Mouse (Mus musculus): ENCODE measurements around the gene Vmn1r86. TPM values are rescaled to one million over a fixed set of nuclear protein-coding genes. Genes with fewer than 3 reads are reported as not detected.

Vmn1r86 gene
- polyA plus RNA-seq, 1 experiment from 2014 or later: not detected

- peak within 1 kb of the TSS; percentile 84 for H3K27ac ChIP-seq
- peak within 1 kb of the TSS; percentile 61 for H3K4me3 ChIP-seq
- H3K4me2 ChIP-seq (replicated peaks): peak within 1 kb of the TSS; percentile 61
- ATAC-seq (ENCODE audit: insufficient number of reproducible peaks, insufficient read depth, low FRiP score, low TSS enrichment): peak; percentile 94
- peak within 1 kb of the TSS; percentile 55 for H3K9ac ChIP-seq
- no peaks in the 10 kb centered on the region for H3K36me3 ChIP-seq
- under 1% methylated on average over 41 of the region's 41 CpGs for WGBS
- no peaks in the 10 kb centered on the region for H3K27me3 ChIP-seq
- 0 out of 2 replicates have a peak, but pooled peaks cover 5% of the 10 kb centered on the region for H3K4me1 ChIP-seq
- H3K9me3 ChIP-seq: no peaks in the 10 kb centered on the region
Measured at GRCm38 (mm10) chr7:13054287-13055010, 65.3 kb downstream of the Vmn1r86 start, which contains the start of gene Mzf1. TSS of gene Mzf1 (minus strand) at chr7:13054764.

GRCm38 (mm10) chr7:13053961-13054286 is 65.8 kb downstream of the Vmn1r86 start:
- no peaks in the 10 kb centered on the region for H3K36me3 ChIP-seq
- peak overlapping the region; percentile 61 for H3K4me3 ChIP-seq
- peak overlapping the region; percentile 61 for H3K4me2 ChIP-seq (replicated peaks)
- 3% methylated on average over 15 of the region's 15 CpGs for WGBS
- no peaks in the 10 kb centered on the region for H3K27me3 ChIP-seq
- no peak for ATAC-seq (ENCODE audit: insufficient number of reproducible peaks, insufficient read depth, low FRiP score, low TSS enrichment)
- H3K4me1 ChIP-seq: 0 out of 2 replicates have a peak, but pooled peaks cover 5% of the 10 kb centered on the region
- H3K9ac ChIP-seq: peak overlapping the region; percentile 55
- H3K9me3 ChIP-seq: no peaks in the 10 kb centered on the region
- no peak overlapping the region for H3K27ac ChIP-seq

GRCm38 (mm10) chr7:13053501-13053900 is 66.2 kb downstream of the Vmn1r86 start:
- Histone ChIP-seq H3K27ac (no peak overlapping the region), H3K4me2 (replicated peaks) (peak overlapping the region; percentile 61), H3K27me3 (no peaks in the 10 kb centered on the region), H3K9ac (no peak overlapping the region), H3K36me3 (no peaks in the 10 kb centered on the region), H3K4me3 (peak overlapping the region; percentile 61), H3K9me3 (no peaks in the 10 kb centered on the region), H3K4me1 (0 out of 2 replicates have a peak, but pooled peaks cover 5% of the 10 kb centered on the region)
- ATAC-seq (ENCODE audit: insufficient number of reproducible peaks, insufficient read depth, low FRiP score, low TSS enrichment): no peak
- WGBS: 92% methylated on average over 2 of the region's 2 CpGs

GRCm38 (mm10) chr7:13053001-13053400 is 66.7 kb downstream of the Vmn1r86 start:
- Histone ChIP-seq H3K9ac (no peak overlapping the region), H3K36me3 (no peaks in the 10 kb centered on the region), H3K4me1 (0 out of 2 replicates have a peak, but pooled peaks cover 5% of the 10 kb centered on the region), H3K4me2 (replicated peaks) (no peak overlapping the region), H3K9me3 (no peaks in the 10 kb centered on the region), H3K27ac (no peak overlapping the region), H3K4me3 (no peak overlapping the region), H3K27me3 (no peaks in the 10 kb centered on the region)
- WGBS: 91% methylated on average over 13 of the region's 13 CpGs
- ATAC-seq (ENCODE audit: insufficient number of reproducible peaks, insufficient read depth, low FRiP score, low TSS enrichment): no peak

Other genes starting within 250 kb of the Vmn1r86 start
- 5.4 and 5.9 TPM in 2 replicates for gene Zfp128, start 238.7 kb downstream of the Vmn1r86 start, polyA plus RNA-seq (2016; fragmentation: Nextera tagmentation; extraction: Ambion mirVana)
- 16.8 and 18.2 TPM in 2 replicates for gene Zscan22, start 222.1 kb downstream of the Vmn1r86 start, polyA plus RNA-seq (2016; fragmentation: Nextera tagmentation; extraction: Ambion mirVana)
- 833 and 862 TPM in 2 replicates for gene Rps5, start 197.6 kb downstream of the Vmn1r86 start, polyA plus RNA-seq (2016; fragmentation: Nextera tagmentation; extraction: Ambion mirVana)
- gene Rnf225, start 192.5 kb downstream of the Vmn1r86 start, polyA plus RNA-seq (2016; fragmentation: Nextera tagmentation; extraction: Ambion mirVana): 0.95 and 1.0 TPM in 2 replicates
- gene Zfp324, start 154.1 kb downstream of the Vmn1r86 start, polyA plus RNA-seq (2016; fragmentation: Nextera tagmentation; extraction: Ambion mirVana): 13.9 and 14.4 TPM in 2 replicates
- gene Zfp446, start 142.1 kb downstream of the Vmn1r86 start, polyA plus RNA-seq (2016; fragmentation: Nextera tagmentation; extraction: Ambion mirVana): 12.0 and 13.0 TPM in 2 replicates
- gene Slc27a5, start 121.7 kb downstream of the Vmn1r86 start, polyA plus RNA-seq (2016; fragmentation: Nextera tagmentation; extraction: Ambion mirVana): 0.09 TPM in 1 of 2 replicates, not detected in the other
- 480 and 495 TPM in 2 replicates for gene Trim28, start 120.8 kb downstream of the Vmn1r86 start, polyA plus RNA-seq (2016; fragmentation: Nextera tagmentation; extraction: Ambion mirVana)
- 28.8 and 29.9 TPM in 2 replicates for gene Zbtb45, start 109.9 kb downstream of the Vmn1r86 start, polyA plus RNA-seq (2016; fragmentation: Nextera tagmentation; extraction: Ambion mirVana)
- 121 and 127 TPM in 2 replicates for gene Chmp2a, start 85.1 kb downstream of the Vmn1r86 start, polyA plus RNA-seq (2016; fragmentation: Nextera tagmentation; extraction: Ambion mirVana)
- gene Ube2m, start 81.6 kb downstream of the Vmn1r86 start, polyA plus RNA-seq (2016; fragmentation: Nextera tagmentation; extraction: Ambion mirVana): 166 and 183 TPM in 2 replicates
- gene Mzf1, start 65.2 kb downstream of the Vmn1r86 start, polyA plus RNA-seq (2016; fragmentation: Nextera tagmentation; extraction: Ambion mirVana): 3.8 TPM in 2 replicates
- gene Vmn1r85, start 24.7 kb downstream of the Vmn1r86 start, polyA plus RNA-seq (2016; fragmentation: Nextera tagmentation; extraction: Ambion mirVana): not detected in 2 replicates
- not detected in 2 replicates for gene Vmn1r87, start 20.2 kb upstream of the Vmn1r86 start, polyA plus RNA-seq (2016; fragmentation: Nextera tagmentation; extraction: Ambion mirVana)
- gene Vmn1r88, start 39.7 kb upstream of the Vmn1r86 start, polyA plus RNA-seq (2016; fragmentation: Nextera tagmentation; extraction: Ambion mirVana): 0.03 TPM in 1 of 2 replicates, not detected in the other
- gene Vmn1r89, start 93.1 kb upstream of the Vmn1r86 start, polyA plus RNA-seq (2016; fragmentation: Nextera tagmentation; extraction: Ambion mirVana): not detected in 2 replicates
- gene Lig1, start 157.4 kb upstream of the Vmn1r86 start, polyA plus RNA-seq (2016; fragmentation: Nextera tagmentation; extraction: Ambion mirVana): 117 and 120 TPM in 2 replicates
- 14.2 and 15.8 TPM in 2 replicates for gene Zswim9, start 158.8 kb upstream of the Vmn1r86 start, polyA plus RNA-seq (2016; fragmentation: Nextera tagmentation; extraction: Ambion mirVana)
- gene Pla2g4c, start 204.7 kb upstream of the Vmn1r86 start, polyA plus RNA-seq (2016; fragmentation: Nextera tagmentation; extraction: Ambion mirVana): 1.0 and 1.3 TPM in 2 replicates